Mouse (Mus musculus) midbrain, embryonic 14.5 days (tissue): Measurements from ENCODE around the gene Ifnz. TPM values are rescaled to one million over a fixed set of nuclear protein-coding genes. Genes with fewer than 3 reads are reported as not detected.
"Not testable (repeated sequence)": the region's sequence is repeated elsewhere in the genome, so short reads cannot be mapped to it uniquely, and the experiment has no call there.

Source experiments
- ATAC-seq: fragments of 200-750 bp; cut with Nextera tagmentation; 2 replicates; pipeline ENCODE4 v1.8.0; 2017; ENCODE audit warnings: moderate number of reproducible peaks, moderate library complexity; ENCODE audit not compliant: low FRiP score, low TSS enrichment
- DNase-seq: peaks from one replicate; pipeline ENCODE4 v3.0.0-alpha.2; 2015
- H3K27ac ChIP-seq: fragments of 300-500 bp; sonication (generic); replicated peaks from 2 replicates; pipeline ENCODE4 v1.5.1; 2014; ENCODE audit warnings: mild to moderate bottlenecking, low read depth, low read length, moderate library complexity
- H3K27me3 ChIP-seq: fragments of 300-500 bp; sonication (generic); 2 replicates; pipeline ENCODE4 v1.6.1; 2014; ENCODE audit warnings: low read length, control low read depth, mixed read lengths; ENCODE audit not compliant: control insufficient read depth, insufficient read depth
- H3K36me3 ChIP-seq: fragments of 300-500 bp; sonication (generic); 2 replicates; pipeline ENCODE4 v1.6.1; 2014; ENCODE audit warnings: low read length, control low read depth; ENCODE audit not compliant: control insufficient read depth, insufficient read depth
- H3K4me1 ChIP-seq: fragments of 300-500 bp; sonication (generic); 2 replicates; pipeline ENCODE4 v1.6.1; 2014; ENCODE audit warnings: mild to moderate bottlenecking, antibody characterized with exemption, low read length, control low read depth; ENCODE audit not compliant: control insufficient read depth, insufficient read depth
- H3K4me2 ChIP-seq: fragments of 300-500 bp; sonication (generic); 2 replicates; pipeline ENCODE4 v1.6.1; 2014; ENCODE audit warnings: mild to moderate bottlenecking, low read length, moderate library complexity
- H3K4me3 ChIP-seq: fragments of 300-500 bp; sonication (generic); replicated peaks from 2 replicates; pipeline ENCODE4 v1.5.1; 2014; ENCODE audit warnings: low read depth, low read length
- H3K9ac ChIP-seq: fragments of 300-500 bp; sonication (generic); replicated peaks from 2 replicates; pipeline ENCODE4 v1.6.1; 2014; ENCODE audit warnings: mild to moderate bottlenecking, low read length, moderate library complexity
- H3K9me3 ChIP-seq: fragments of 300-500 bp; sonication (generic); 2 replicates; pipeline ENCODE4 v1.6.1; 2016; ENCODE audit warnings: low read length, control low read depth, mixed read lengths; ENCODE audit not compliant: control insufficient read depth
- WGBS: fragments of 180-500 bp; shearing (Covaris S2); extraction: QIAGEN DNeasy Blood & Tissue Kit; methylation state at CpG from one replicate; pipeline ENCODE4 v1.1.7; 2014; 5-methylcytosine and 5-hydroxymethylcytosine counted together
- polyA plus RNA-seq: library from polyadenylated mRNA; unstranded; fragments of >200 nt; fragmentation: Nextera tagmentation; extraction: Ambion mirVana; gene quantifications from 2 replicates; pipeline ENCODE4 v1.2.1, GENCODE M21; 2014

Ifnz gene
- polyA plus RNA-seq, 1 experiment from 2014 or later, result not detected

GRCm38 (mm10) chr4:88797097-88797496 is 15.2 kb downstream of the Ifnz start, which contains the start of gene Gm13279:
TSS of gene Gm13279 (plus strand) at chr4:88797397.
- not testable (repeated sequence) for H3K36me3 ChIP-seq, H3K4me1 ChIP-seq, H3K4me2 ChIP-seq, ATAC-seq, H3K4me3 ChIP-seq, H3K27me3 ChIP-seq, H3K9ac ChIP-seq, H3K27ac ChIP-seq, DNase-seq, H3K9me3 ChIP-seq
- no CpG with 5 or more reads among the region's 28 CpGs for WGBS

- not testable (repeated sequence) for H3K4me1 ChIP-seq, ATAC-seq, H3K4me2 ChIP-seq, H3K9me3 ChIP-seq, H3K27ac ChIP-seq, H3K4me3 ChIP-seq, H3K27me3 ChIP-seq, DNase-seq, H3K9ac ChIP-seq, H3K36me3 ChIP-seq
- whole genome bisulfite sequencing, result 14% methylated on average over 3 of the region's 7 CpGs
These were observed 17.4 kb downstream of the Ifnz start, which contains the start of gene Gm13285 for GRCm38 (mm10) chr4:88799365-88799764. TSS of gene Gm13285 (plus strand) at chr4:88799665.

GRCm38 (mm10) chr4:88802954-88803353 is 21.0 kb downstream of the Ifnz start, which contains the start of gene Gm13287:
TSS of gene Gm13287 (plus strand) at chr4:88803254.
- not testable (repeated sequence) for DNase-seq, H3K27me3 ChIP-seq, H3K27ac ChIP-seq, ATAC-seq, H3K4me1 ChIP-seq, H3K36me3 ChIP-seq, H3K4me2 ChIP-seq, H3K9ac ChIP-seq, H3K9me3 ChIP-seq, H3K4me3 ChIP-seq
- WGBS, result no CpG with 5 or more reads among the region's 29 CpGs

- Histone ChIP-seq H3K4me3 (0 out of 2 replicates have a peak within 1 kb of the TSS, but pooled peaks have one; percentile 14), H3K4me2 (peak within 1 kb of the TSS; percentile 38)
- H3K4me1 ChIP-seq, H3K27ac ChIP-seq, ATAC-seq, H3K9ac ChIP-seq, H3K9me3 ChIP-seq, H3K27me3 ChIP-seq, H3K36me3 ChIP-seq, DNase-seq: not testable (repeated sequence)
- WGBS, result no CpG with 5 or more reads among the region's 8 CpGs
These were observed 23.3 kb downstream of the Ifnz start, which contains the start of gene Gm13288 for GRCm38 (mm10) chr4:88805231-88805630. TSS of gene Gm13288 (plus strand) at chr4:88805531.

- ATAC-seq, H3K4me1 ChIP-seq, H3K36me3 ChIP-seq, H3K27me3 ChIP-seq, H3K9ac ChIP-seq, H3K27ac ChIP-seq, DNase-seq, H3K9me3 ChIP-seq: not testable (repeated sequence)
- H3K4me3 ChIP-seq, result 0 out of 2 replicates have a peak overlapping the region, but pooled peaks have one; percentile 14
- H3K4me2 ChIP-seq, result peak overlapping the region; percentile 38
- 0% methylated on average over 3 of the region's 34 CpGs for WGBS
These were observed 23.8 kb downstream of the Ifnz start for GRCm38 (mm10) chr4:88805761-88806160.

GRCm38 (mm10) chr4:88815928-88816327 is 34.0 kb downstream of the Ifnz start, which contains the start of gene Ifna7:
TSS of gene Ifna7 (plus strand) at chr4:88816228.
- Histone ChIP-seq H3K4me3 (no peak within 1 kb of the TSS), H3K9ac (no peak within 1 kb of the TSS), H3K9me3 (no peaks in the 10 kb centered on the region), H3K4me1 (no peaks in the 10 kb centered on the region), H3K27ac (no peak within 1 kb of the TSS), H3K4me2 (no peak within 1 kb of the TSS), H3K36me3 (no peaks in the 10 kb centered on the region), H3K27me3 (no peaks in the 10 kb centered on the region)
- no peak for ATAC-seq
- no peak for DNase-seq
- 66% methylated on average over 3 of the region's 3 CpGs for WGBS

GRCm38 (mm10) chr4:88819659-88820058 is 37.7 kb downstream of the Ifnz start, which contains the start of gene Ifna11:
TSS of gene Ifna11 (plus strand) at chr4:88819959.
- Histone ChIP-seq H3K27me3 (no peaks in the 10 kb centered on the region), H3K27ac (no peak within 1 kb of the TSS), H3K4me3 (no peak within 1 kb of the TSS), H3K4me1 (no peaks in the 10 kb centered on the region), H3K9me3 (no peaks in the 10 kb centered on the region), H3K36me3 (no peaks in the 10 kb centered on the region), H3K9ac (no peak within 1 kb of the TSS), H3K4me2 (no peak within 1 kb of the TSS)
- DNase-seq (no peak), ATAC-seq (no peak)
- 97% methylated on average over 1 of the region's 1 CpGs for WGBS

- no peaks in the 10 kb centered on the region for H3K27me3 ChIP-seq
- no peaks in the 10 kb centered on the region for H3K36me3 ChIP-seq
- WGBS, result 20% methylated on average over 4 of the region's 4 CpGs
- H3K9me3 ChIP-seq, result no peaks in the 10 kb centered on the region
- ATAC-seq (no peak), DNase-seq (peak; percentile 67)
- H3K4me2 ChIP-seq, result no peak overlapping the region
- H3K4me1 ChIP-seq, result no peaks in the 10 kb centered on the region
- no peak overlapping the region for H3K4me3 ChIP-seq
- H3K27ac ChIP-seq, result no peak overlapping the region
- H3K9ac ChIP-seq, result no peak overlapping the region
These were observed 41.1 kb downstream of the Ifnz start for GRCm38 (mm10) chr4:88822995-88823394.

- H3K9me3 ChIP-seq, H3K4me2 ChIP-seq, DNase-seq, H3K4me1 ChIP-seq, ATAC-seq, H3K9ac ChIP-seq, H3K27ac ChIP-seq, H3K4me3 ChIP-seq, H3K36me3 ChIP-seq, H3K27me3 ChIP-seq: not testable (repeated sequence)
These were observed 45.2 kb downstream of the Ifnz start, which contains the start of gene Ifna6 for GRCm38 (mm10) chr4:88827116-88827515. TSS of gene Ifna6 (plus strand) at chr4:88827416.
